Mouse (Mus musculus) midbrain, embryonic 14.5 days (tissue): ENCODE data around the gene Sdccag8. TPM values are rescaled to one million over a fixed set of nuclear protein-coding genes. Genes with fewer than 3 reads are reported as not detected.

Experiments used
- ATAC-seq: fragments of 200-750 bp; cut with Nextera tagmentation; 2 replicates; pipeline ENCODE4 v1.8.0; 2017; ENCODE audit warnings: moderate number of reproducible peaks, moderate library complexity; ENCODE audit not compliant: low FRiP score, low TSS enrichment
- DNase-seq: peaks from one replicate; pipeline ENCODE4 v3.0.0-alpha.2; 2015
- H3K27ac ChIP-seq: fragments of 300-500 bp; sonication (generic); replicated peaks from 2 replicates; pipeline ENCODE4 v1.5.1; 2014; ENCODE audit warnings: mild to moderate bottlenecking, low read depth, low read length, moderate library complexity
- H3K27me3 ChIP-seq: fragments of 300-500 bp; sonication (generic); 2 replicates; pipeline ENCODE4 v1.6.1; 2014; ENCODE audit warnings: low read length, control low read depth, mixed read lengths; ENCODE audit not compliant: control insufficient read depth, insufficient read depth
- H3K36me3 ChIP-seq: fragments of 300-500 bp; sonication (generic); 2 replicates; pipeline ENCODE4 v1.6.1; 2014; ENCODE audit warnings: low read length, control low read depth; ENCODE audit not compliant: control insufficient read depth, insufficient read depth
- H3K4me1 ChIP-seq: fragments of 300-500 bp; sonication (generic); 2 replicates; pipeline ENCODE4 v1.6.1; 2014; ENCODE audit warnings: mild to moderate bottlenecking, antibody characterized with exemption, low read length, control low read depth; ENCODE audit not compliant: control insufficient read depth, insufficient read depth
- H3K4me2 ChIP-seq: fragments of 300-500 bp; sonication (generic); 2 replicates; pipeline ENCODE4 v1.6.1; 2014; ENCODE audit warnings: mild to moderate bottlenecking, low read length, moderate library complexity
- H3K4me3 ChIP-seq: fragments of 300-500 bp; sonication (generic); replicated peaks from 2 replicates; pipeline ENCODE4 v1.5.1; 2014; ENCODE audit warnings: low read depth, low read length
- H3K9ac ChIP-seq: fragments of 300-500 bp; sonication (generic); replicated peaks from 2 replicates; pipeline ENCODE4 v1.6.1; 2014; ENCODE audit warnings: mild to moderate bottlenecking, low read length, moderate library complexity
- H3K9me3 ChIP-seq: fragments of 300-500 bp; sonication (generic); 2 replicates; pipeline ENCODE4 v1.6.1; 2016; ENCODE audit warnings: low read length, control low read depth, mixed read lengths; ENCODE audit not compliant: control insufficient read depth
- WGBS: fragments of 180-500 bp; shearing (Covaris S2); extraction: QIAGEN DNeasy Blood & Tissue Kit; methylation state at CpG from one replicate; pipeline ENCODE4 v1.1.7; 2014; 5-methylcytosine and 5-hydroxymethylcytosine counted together
- polyA plus RNA-seq: library from polyadenylated mRNA; unstranded; fragments of >200 nt; fragmentation: Nextera tagmentation; extraction: Ambion mirVana; gene quantifications from 2 replicates; pipeline ENCODE4 v1.2.1, GENCODE M21; 2014

Gene Sdccag8
- polyA plus RNA-seq, 1 experiment from 2014 or later: 23.5 TPM

- WGBS: 84% methylated on average over 12 of the region's 12 CpGs
- Histone ChIP-seq H3K9me3 (no peaks in the 10 kb centered on the region), H3K27ac (no peak overlapping the region), H3K9ac (no peak overlapping the region), H3K4me3 (no peak overlapping the region), H3K4me1 (peaks cover 14% of the 10 kb centered on the region; the same call in 1 of the 2 replicates), H3K36me3 (no peaks in the 10 kb centered on the region), H3K4me2 (no peak overlapping the region), H3K27me3 (no peaks in the 10 kb centered on the region)
- DNase-seq (no peak), ATAC-seq (no peak)
These were observed 130.7 kb downstream of the Sdccag8 start for GRCm38 (mm10) chr1:176945175-176945540.

- H3K27me3 ChIP-seq: no peaks in the 10 kb centered on the region
- H3K27ac ChIP-seq: peak overlapping the region; percentile 32
- 60% methylated on average over 11 of the region's 11 CpGs for WGBS
- ATAC-seq (no peak; the same call in 1 of the 2 replicates), DNase-seq (no peak)
- no peaks in the 10 kb centered on the region for H3K9me3 ChIP-seq
- H3K4me3 ChIP-seq: no peak overlapping the region
- H3K9ac ChIP-seq: no peak overlapping the region
- no peaks in the 10 kb centered on the region for H3K36me3 ChIP-seq
- no peak overlapping the region for H3K4me2 ChIP-seq
- H3K4me1 ChIP-seq: peaks cover 14% of the 10 kb centered on the region; the same call in 1 of the 2 replicates
These were observed 131.8 kb downstream of the Sdccag8 start for GRCm38 (mm10) chr1:176946031-176946795.

- Histone ChIP-seq H3K36me3 (no peaks in the 10 kb centered on the region), H3K4me2 (no peak overlapping the region), H3K9me3 (no peaks in the 10 kb centered on the region), H3K9ac (no peak overlapping the region), H3K27me3 (no peaks in the 10 kb centered on the region), H3K4me3 (no peak overlapping the region), H3K4me1 (peaks cover 14% of the 10 kb centered on the region; the same call in 1 of the 2 replicates), H3K27ac (peak overlapping the region; percentile 32)
- DNase-seq: peak; percentile 57
- WGBS: 31% methylated on average over 7 of the region's 7 CpGs
- ATAC-seq: 0 out of 2 replicates have a peak, but pooled peaks have one; percentile 46
These were observed 132.3 kb downstream of the Sdccag8 start for GRCm38 (mm10) chr1:176946796-176947181.

GRCm38 (mm10) chr1:176948861-176949260 is 134.4 kb downstream of the Sdccag8 start:
- Histone ChIP-seq H3K27me3 (no peaks in the 10 kb centered on the region), H3K27ac (no peak overlapping the region; the same call in 1 of the 2 replicates), H3K4me2 (no peak overlapping the region), H3K4me1 (peaks cover 14% of the 10 kb centered on the region; the same call in 1 of the 2 replicates), H3K9me3 (no peaks in the 10 kb centered on the region), H3K9ac (no peak overlapping the region), H3K36me3 (no peaks in the 10 kb centered on the region), H3K4me3 (no peak overlapping the region)
- DNase-seq (no peak), ATAC-seq (no peak)
- WGBS: 31% methylated on average over 6 of the region's 6 CpGs

DNA sequence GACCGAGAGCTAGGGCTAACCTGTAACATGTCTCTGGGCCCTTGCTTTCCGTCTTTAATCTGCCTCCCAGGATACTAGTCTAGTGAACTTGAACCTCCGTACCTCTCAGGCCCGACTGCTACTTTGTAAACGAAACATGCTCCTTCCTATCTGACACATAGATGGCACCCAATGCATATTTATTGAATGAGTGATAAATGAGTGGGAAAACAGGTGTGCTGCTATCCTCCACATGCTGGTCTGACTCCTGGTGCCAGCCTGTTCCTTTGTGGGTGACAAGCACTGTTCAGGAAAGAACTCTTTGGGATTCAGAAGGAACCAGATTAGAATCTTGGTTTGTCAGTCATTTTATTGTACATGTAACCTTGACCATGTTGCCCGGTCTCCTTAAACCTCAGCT is 134.9 kb downstream of the Sdccag8 start:
- ATAC-seq (no peak), DNase-seq (no peak)
- H3K4me1 ChIP-seq: peaks cover 14% of the 10 kb centered on the region; the same call in 1 of the 2 replicates
- WGBS: 80% methylated on average over 6 of the region's 6 CpGs
- no peak overlapping the region; the same call in 1 of the 2 replicates for H3K27ac ChIP-seq
- no peaks in the 10 kb centered on the region for H3K27me3 ChIP-seq
- no peak overlapping the region for H3K4me2 ChIP-seq
- no peaks in the 10 kb centered on the region for H3K9me3 ChIP-seq
- no peak overlapping the region for H3K4me3 ChIP-seq
- no peak overlapping the region for H3K9ac ChIP-seq
- H3K36me3 ChIP-seq: no peaks in the 10 kb centered on the region

DNA sequence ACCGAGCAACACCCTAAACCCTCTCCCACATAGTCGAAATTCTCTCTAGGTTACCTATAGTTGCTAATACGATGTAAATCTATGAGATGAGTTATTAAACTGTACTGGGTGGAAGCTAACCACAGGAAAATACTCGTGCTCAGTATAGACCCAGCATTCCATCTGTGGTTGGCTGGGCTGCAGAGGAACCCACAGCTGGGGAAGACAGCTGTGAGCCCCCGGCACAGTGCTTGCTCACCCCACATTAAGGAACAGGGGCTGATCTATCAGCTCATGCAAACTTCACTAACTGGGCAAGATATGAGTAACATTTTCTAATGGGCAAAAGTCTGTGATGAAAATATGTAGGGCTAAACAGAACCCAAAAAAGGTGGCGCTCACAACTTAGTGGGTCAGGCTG is 135.6 kb downstream of the Sdccag8 start:
- WGBS: 96% methylated on average over 6 of the region's 6 CpGs
- no peak overlapping the region for H3K27ac ChIP-seq
- no peak overlapping the region for H3K9ac ChIP-seq
- H3K4me3 ChIP-seq: no peak overlapping the region
- H3K4me1 ChIP-seq: peaks cover 14% of the 10 kb centered on the region; the same call in 1 of the 2 replicates
- DNase-seq (no peak), ATAC-seq (no peak)
- no peaks in the 10 kb centered on the region for H3K36me3 ChIP-seq
- H3K27me3 ChIP-seq: no peaks in the 10 kb centered on the region
- no peak overlapping the region for H3K4me2 ChIP-seq
- H3K9me3 ChIP-seq: no peaks in the 10 kb centered on the region

GRCm38 (mm10) chr1:176951836-176952235 is 137.4 kb downstream of the Sdccag8 start:
- DNase-seq (peak; percentile 35), ATAC-seq (no peak)
- 51% methylated on average over 7 of the region's 7 CpGs for WGBS
- H3K27me3 ChIP-seq: no peaks in the 10 kb centered on the region
- no peak overlapping the region for H3K4me2 ChIP-seq
- no peak overlapping the region for H3K4me3 ChIP-seq
- no peak overlapping the region for H3K9ac ChIP-seq
- H3K36me3 ChIP-seq: peaks cover 5% of the 10 kb centered on the region; the same call in 1 of the 2 replicates
- H3K27ac ChIP-seq: no peak overlapping the region
- peaks cover 7% of the 10 kb centered on the region; the same call in 1 of the 2 replicates for H3K4me1 ChIP-seq
- no peaks in the 10 kb centered on the region for H3K9me3 ChIP-seq

DNA sequence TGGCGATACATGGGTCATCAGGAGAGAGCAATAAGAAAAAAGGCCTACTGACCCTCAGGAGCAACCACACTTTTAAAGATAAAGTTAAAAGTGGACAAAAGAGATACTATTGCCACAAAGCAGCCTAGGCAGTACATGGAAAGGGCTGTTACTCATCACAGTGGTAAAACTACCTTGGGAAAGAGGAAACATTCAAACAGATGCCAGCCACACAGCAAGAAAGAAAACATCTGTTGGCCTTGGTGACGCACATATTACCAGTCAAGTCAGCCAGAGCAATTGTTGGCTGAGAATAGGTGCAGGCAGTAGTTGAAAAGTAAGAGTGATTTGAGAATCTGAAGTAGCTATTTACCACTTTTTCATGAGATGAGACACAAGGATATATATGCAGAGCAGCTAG is 143.9 kb downstream of the Sdccag8 start:
- Histone ChIP-seq H3K4me1 (no peaks in the 10 kb centered on the region), H3K27ac (no peak overlapping the region), H3K36me3 (peaks cover 5% of the 10 kb centered on the region; the same call in 1 of the 2 replicates), H3K4me2 (no peak overlapping the region), H3K9ac (no peak overlapping the region), H3K9me3 (no peaks in the 10 kb centered on the region), H3K27me3 (no peaks in the 10 kb centered on the region), H3K4me3 (no peak overlapping the region)
- ATAC-seq (no peak), DNase-seq (no peak)
- 94% methylated on average over 2 of the region's 2 CpGs for WGBS

- H3K4me3 ChIP-seq: no peak overlapping the region
- ATAC-seq (no peak), DNase-seq (no peak)
- peaks cover 1% of the 10 kb centered on the region; the same call in 1 of the 2 replicates for H3K36me3 ChIP-seq
- H3K9me3 ChIP-seq: no peaks in the 10 kb centered on the region
- H3K4me1 ChIP-seq: no peaks in the 10 kb centered on the region
- WGBS: 97% methylated on average over 10 of the region's 10 CpGs
- no peaks in the 10 kb centered on the region for H3K27me3 ChIP-seq
- H3K9ac ChIP-seq: no peak overlapping the region
- H3K27ac ChIP-seq: no peak overlapping the region
- no peak overlapping the region for H3K4me2 ChIP-seq
These were observed 147.3 kb downstream of the Sdccag8 start for GRCm38 (mm10) chr1:176961716-176962115.
